Mouse (Mus musculus): ENCODE data around the gene Smc3. TPM values are rescaled to one million over a fixed set of nuclear protein-coding genes. Genes with fewer than 3 reads are reported as not detected.

Smc3 gene
- polyA plus RNA-seq, 1 experiment from 2014 or later = 76.0 TPM

DNA sequence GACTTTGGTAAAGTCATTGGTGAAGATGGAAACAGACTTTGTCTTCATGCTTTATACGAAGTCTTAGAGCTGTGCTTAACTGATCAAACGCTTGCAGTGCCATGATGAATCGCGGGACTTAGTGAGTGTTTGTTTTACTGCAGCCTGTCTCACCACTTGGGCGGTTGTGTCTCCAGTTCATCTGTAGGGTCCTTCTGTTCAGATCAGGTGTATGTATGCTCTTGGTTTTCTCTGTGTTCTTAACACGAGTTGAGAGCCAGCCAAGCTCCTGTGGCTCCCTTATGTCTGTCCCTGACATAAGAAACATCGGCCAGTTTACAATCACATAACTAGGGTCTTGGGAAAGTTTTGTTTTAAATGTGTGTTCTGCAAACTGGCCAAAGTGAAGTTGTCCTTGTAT is 79.8 kb downstream of the Smc3 start:
- Histone ChIP-seq H3K27me3 (peaks cover 57% of the 10 kb centered on the region), H3K27ac (no peak overlapping the region), H3K4me2 (replicated peaks) (no peak overlapping the region), H3K9ac (replicated peaks) (no peak overlapping the region), H3K36me3 (no peaks in the 10 kb centered on the region), H3K4me3 (replicated peaks) (no peak overlapping the region), H3K9me3 (no peaks in the 10 kb centered on the region), H3K4me1 (replicated peaks) (peaks cover 21% of the 10 kb centered on the region)
- 83% methylated on average over 7 of the region's 7 CpGs for WGBS
- ATAC-seq = no peak

DNA sequence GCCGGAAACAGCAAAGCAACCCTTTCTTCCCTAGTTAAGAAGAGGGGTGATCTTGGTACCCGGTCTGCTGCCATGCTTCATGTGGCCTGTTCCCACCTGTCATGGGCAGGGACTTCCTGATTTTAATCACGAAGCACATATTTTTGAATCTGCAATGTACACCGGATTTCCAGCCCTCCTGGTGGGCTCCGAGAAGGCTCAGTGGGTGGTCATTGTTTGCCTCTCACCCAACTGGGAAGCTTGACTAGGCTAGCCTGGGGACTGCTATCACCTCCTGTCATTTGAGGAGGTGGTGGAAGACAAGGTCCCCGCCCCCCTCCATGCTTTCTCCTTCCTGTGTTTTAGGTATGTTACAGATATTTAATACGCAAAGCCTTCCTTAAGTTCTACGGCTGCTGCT is 82.2 kb downstream of the Smc3 start:
- WGBS = 42% methylated on average over 8 of the region's 8 CpGs
- Histone ChIP-seq H3K9me3 (no peaks in the 10 kb centered on the region), H3K27me3 (peaks cover 33% of the 10 kb centered on the region), H3K9ac (replicated peaks) (no peak overlapping the region), H3K4me1 (replicated peaks) (peaks cover 6% of the 10 kb centered on the region), H3K27ac (no peak overlapping the region), H3K4me3 (replicated peaks) (no peak overlapping the region), H3K4me2 (replicated peaks) (no peak overlapping the region), H3K36me3 (no peaks in the 10 kb centered on the region)
- ATAC-seq = no peak

DNA sequence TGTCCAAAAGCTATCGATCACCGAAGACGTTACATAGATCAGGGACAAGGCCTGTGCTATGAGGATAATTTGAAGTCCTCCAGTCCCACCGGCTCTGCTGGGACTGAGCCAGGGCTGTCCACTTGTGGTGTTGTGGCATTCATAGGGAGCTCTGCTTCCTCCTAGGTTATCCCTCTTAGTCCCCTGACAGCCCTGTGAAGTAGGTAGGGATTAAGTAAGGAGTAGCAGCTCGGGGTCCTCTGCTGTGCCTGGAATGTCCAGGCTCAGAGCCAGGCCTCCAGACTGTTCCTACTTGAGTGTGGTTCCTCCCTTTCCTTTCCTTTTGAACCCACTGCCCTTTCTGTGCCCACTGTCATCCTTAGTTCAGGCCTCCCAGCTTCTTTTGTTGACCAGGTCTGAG is 87.4 kb downstream of the Smc3 start:
- no peak for ATAC-seq
- Histone ChIP-seq H3K4me2 (replicated peaks) (no peak overlapping the region), H3K36me3 (no peaks in the 10 kb centered on the region), H3K27ac (no peak overlapping the region), H3K9me3 (no peaks in the 10 kb centered on the region), H3K4me1 (replicated peaks) (no peaks in the 10 kb centered on the region), H3K9ac (replicated peaks) (no peak overlapping the region), H3K4me3 (replicated peaks) (no peak overlapping the region), H3K27me3 (peaks cover 4% of the 10 kb centered on the region; the same call in 1 of the 2 replicates)
- WGBS = 92% methylated on average over 5 of the region's 5 CpGs

- 61% methylated on average over 10 of the region's 10 CpGs for WGBS
Measured at GRCm38 (mm10) chr19:53690816-53691215, 90.6 kb downstream of the Smc3 start.

GRCm38 (mm10) chr19:53694020-53694419 is 93.8 kb downstream of the Smc3 start:
- no peaks in the 10 kb centered on the region; the same call in 1 of the 2 replicates for H3K27me3 ChIP-seq
- no peak overlapping the region for H3K4me2 ChIP-seq (replicated peaks)
- no peak for ATAC-seq
- H3K4me3 ChIP-seq (replicated peaks) = no peak overlapping the region
- WGBS = 50% methylated on average over 1 of the region's 1 CpGs
- H3K9ac ChIP-seq (replicated peaks) = no peak overlapping the region
- peaks cover 19% of the 10 kb centered on the region for H3K4me1 ChIP-seq (replicated peaks)
- no peaks in the 10 kb centered on the region for H3K9me3 ChIP-seq
- H3K36me3 ChIP-seq = no peaks in the 10 kb centered on the region
- no peak overlapping the region for H3K27ac ChIP-seq

More at GRCm38 (mm10) chr19:53690816-53691215, 90.6 kb downstream of the Smc3 start:
- H3K4me2 ChIP-seq (replicated peaks) = no peak overlapping the region
- ATAC-seq = no peak
- H3K4me1 ChIP-seq (replicated peaks) = no peaks in the 10 kb centered on the region
- no peak overlapping the region for H3K4me3 ChIP-seq (replicated peaks)
- H3K36me3 ChIP-seq = no peaks in the 10 kb centered on the region
- H3K9ac ChIP-seq (replicated peaks) = no peak overlapping the region
- H3K9me3 ChIP-seq = no peaks in the 10 kb centered on the region
- H3K27me3 ChIP-seq = no peaks in the 10 kb centered on the region
- no peak overlapping the region for H3K27ac ChIP-seq

Other genes starting within 250 kb of the Smc3 start
- not detected in 2 replicates for gene Gm10197, start 228.6 kb upstream of the Smc3 start, polyA plus RNA-seq (2015; fragmentation: Nextera tagmentation; extraction: Ambion mirVana)
- 42.6 and 46.8 TPM in 2 replicates for gene Smndc1, start 209.8 kb upstream of the Smc3 start, polyA plus RNA-seq (2015; fragmentation: Nextera tagmentation; extraction: Ambion mirVana)
- 0.68 and 1.2 TPM in 2 replicates for gene Dusp5, start 71.3 kb upstream of the Smc3 start, polyA plus RNA-seq (2015; fragmentation: Nextera tagmentation; extraction: Ambion mirVana)
- 316 and 335 TPM in 2 replicates for gene Nutf2-ps1, start 11.3 kb upstream of the Smc3 start, polyA plus RNA-seq (2015; fragmentation: Nextera tagmentation; extraction: Ambion mirVana)
- 0.84 and 1.4 TPM in 2 replicates for gene Rbm20, start 76.9 kb downstream of the Smc3 start, polyA plus RNA-seq (2015; fragmentation: Nextera tagmentation; extraction: Ambion mirVana)